Mouse (Mus musculus) right cerebral cortex, adult 18-20 months (tissue): ENCODE data around the gene Tmem231.
"Not testable (repeated sequence)": the region's sequence is repeated elsewhere in the genome, so short reads cannot be mapped to it uniquely, and the experiment has no call there.

Experiments
- DNase-seq: peaks from one replicate; pipeline ENCODE4 v3.0.0; 2022; ENCODE audit warnings: mixed read lengths

Tmem231 gene

DNA sequence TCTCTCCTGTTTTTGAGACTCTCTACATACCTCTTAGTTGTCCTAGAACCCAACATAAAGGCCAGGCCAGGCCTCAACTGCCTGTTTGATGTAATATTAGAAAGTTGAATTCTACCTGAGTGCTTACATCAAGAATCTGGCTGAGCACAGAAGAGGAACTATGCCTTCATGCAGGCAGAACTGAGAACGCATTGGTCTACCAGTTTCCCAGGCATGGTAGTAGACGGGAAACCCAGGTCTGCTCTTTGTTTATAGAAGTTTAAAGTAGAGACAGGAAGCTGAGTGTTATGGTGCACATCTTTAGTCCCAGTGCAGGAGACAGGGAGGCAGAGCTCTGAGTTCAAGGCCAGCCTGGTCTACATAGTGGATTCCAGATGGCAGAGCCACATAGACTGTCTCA lies 13.5 kb upstream of the Tmem231 start:
- DNase-seq, result no peak

DNA sequence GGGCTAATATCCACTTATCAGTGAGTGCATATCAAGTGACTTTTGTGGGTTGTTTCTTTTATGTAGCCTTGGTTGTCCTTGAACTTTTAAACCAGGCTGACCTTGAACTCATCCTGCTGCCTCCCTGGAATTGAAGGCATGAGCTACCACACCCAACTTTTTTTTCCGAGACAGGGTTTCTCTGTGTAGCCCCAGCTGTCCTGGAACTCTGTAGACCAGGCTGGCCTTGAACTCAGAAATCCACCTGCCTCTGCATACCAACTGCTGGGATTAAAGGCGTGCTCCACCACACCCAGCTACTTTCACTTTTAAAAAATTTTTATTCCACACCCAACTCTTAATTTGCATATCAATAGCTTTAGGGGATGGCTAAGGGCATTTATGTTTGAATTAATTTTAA lies 9.9 kb upstream of the Tmem231 start:
- no peak for DNase-seq

DNA sequence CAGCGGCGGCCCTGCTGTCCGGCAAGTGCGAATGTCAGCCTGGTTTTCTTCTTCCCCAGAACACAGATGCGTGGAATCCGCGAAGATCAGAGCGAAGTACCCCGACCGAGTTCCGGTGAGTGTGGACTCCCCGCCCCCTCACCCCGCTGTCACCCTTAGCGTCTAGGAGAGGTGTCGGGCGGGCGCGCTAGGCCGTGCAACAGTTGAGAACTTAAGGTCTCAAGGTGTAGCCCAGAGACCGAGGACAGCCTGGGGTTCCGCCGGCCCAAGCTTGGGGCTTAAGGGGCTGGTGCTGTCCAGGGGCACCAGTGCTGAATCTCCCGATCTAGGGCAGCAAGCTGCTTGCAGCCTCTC lies 7.4 kb upstream of the Tmem231 start:
- no peak for DNase-seq

DNA sequence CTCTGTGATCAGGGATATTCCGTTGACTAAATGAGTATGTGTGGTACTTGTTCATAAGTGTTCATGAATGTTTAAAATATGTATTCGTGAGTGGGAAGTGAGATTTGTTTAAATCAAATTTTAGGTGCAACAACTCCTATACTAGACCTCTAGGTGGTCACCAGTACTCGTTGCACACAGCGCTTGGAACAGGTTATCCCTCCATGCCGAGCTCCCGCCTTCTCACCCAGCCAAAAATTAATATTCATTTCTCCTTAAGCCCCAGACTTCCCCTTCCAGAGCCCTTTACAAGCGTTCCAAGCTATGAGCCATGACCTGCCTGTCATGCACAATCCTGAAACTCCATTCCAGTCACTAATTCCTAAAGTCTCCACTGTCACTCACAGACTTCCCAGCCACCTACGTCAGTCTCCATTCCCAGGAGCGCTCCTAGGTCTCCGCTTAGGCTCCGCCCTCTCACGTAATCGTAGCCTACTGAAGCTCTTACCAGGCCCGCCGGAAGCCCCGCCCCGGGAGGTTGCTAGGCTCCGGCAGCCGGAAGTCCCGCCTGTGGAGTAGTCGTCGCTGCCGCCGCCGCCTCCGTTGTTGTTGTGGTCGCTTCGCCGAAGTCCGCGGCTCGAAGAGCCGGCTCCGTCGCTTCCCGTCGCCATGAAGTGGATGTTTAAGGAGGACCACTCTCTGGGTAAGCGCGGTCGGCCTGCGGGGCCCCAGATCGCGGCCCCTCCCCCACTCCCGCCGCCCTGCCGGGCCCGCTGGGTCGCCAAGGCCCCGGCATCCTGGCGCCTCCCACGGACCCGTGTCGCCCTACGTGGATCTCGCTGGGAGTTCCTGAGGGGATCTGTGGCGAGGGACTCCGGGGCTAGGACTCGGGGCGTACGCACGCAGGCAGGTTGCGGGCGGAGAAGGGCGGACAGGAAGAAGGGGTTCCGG lies 6.8 kb upstream of the Tmem231 start, which contains the start of gene Gabarapl2:
Gene Gabarapl2, plus strand, starts transcription at position 533 of the 930 bp plus-strand sequence.
- peak; percentile 99 for DNase-seq

DNA sequence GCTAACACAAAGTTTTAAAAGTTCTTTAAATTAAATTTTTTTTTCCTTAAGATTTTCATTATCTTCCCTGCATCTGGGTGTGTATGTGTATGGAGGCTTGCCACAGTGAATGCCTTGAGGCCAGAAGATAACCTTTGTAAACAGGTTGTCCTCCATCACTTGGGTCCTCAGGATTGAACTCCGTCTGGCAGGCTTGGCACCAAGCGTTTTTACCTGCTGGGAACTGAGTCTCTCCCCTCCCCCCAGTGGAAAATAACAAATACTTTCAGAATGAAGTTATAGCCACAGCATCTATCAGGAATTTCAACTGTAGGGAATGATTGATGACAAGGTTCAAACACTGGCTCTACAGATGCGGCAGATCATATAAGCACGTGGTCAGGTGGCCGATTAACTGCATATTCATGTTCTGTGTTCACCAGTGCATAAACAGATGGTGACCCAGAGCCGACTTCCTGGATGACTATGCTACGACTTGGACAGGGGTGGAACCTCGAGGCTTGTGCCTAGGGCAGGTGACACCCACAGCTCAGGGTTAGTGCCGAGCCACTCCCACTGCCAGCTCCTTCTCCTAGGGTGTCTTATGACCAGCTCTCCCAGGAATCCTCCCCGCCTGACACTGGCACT lies 5.9 kb upstream of the Tmem231 start:
- no peak for DNase-seq

DNA sequence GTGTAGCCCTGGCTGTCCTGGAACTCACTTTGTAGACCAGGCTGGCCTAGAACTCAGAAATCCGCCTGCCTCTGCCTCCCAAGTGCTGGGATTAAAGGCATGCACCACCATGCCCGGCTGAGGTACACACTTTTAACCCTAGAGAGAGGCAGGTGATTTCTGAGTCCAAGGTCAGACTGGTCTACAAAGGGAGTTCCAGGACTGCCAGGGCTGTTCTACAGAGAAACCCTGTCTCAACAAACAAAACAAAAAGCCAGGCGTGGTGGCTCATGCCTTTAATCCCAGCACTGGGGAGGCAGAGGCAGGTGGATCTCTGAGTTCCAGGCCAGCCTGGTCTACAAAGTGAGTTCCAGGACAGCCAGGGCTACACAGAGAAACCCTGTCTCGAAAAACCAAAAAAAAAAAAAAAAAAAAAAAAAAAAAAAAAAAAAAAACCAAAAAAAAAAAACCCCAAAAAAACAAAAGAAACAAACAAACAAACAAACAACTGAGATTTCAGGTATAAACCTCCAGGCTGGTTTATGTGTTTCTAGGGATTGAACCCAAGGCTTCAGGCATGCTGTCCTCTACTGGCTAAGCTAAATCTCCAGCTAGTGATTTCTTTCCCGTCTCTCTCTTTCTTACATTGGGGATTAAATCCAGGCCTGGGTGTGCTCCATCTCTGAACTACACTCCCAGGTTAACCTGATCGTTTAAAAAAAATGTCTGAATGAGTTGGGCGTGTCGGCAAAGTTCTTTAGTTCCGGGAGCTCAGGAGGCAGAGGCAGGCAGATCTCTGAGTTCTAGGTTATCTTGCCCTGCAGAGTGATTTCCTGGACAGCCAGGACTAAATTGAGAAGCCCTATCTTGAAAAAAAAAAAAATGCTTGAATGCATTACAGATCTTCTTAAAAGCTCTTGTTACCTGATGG lies 4.7 kb upstream of the Tmem231 start:
- DNase-seq, result not testable (repeated sequence)

DNA sequence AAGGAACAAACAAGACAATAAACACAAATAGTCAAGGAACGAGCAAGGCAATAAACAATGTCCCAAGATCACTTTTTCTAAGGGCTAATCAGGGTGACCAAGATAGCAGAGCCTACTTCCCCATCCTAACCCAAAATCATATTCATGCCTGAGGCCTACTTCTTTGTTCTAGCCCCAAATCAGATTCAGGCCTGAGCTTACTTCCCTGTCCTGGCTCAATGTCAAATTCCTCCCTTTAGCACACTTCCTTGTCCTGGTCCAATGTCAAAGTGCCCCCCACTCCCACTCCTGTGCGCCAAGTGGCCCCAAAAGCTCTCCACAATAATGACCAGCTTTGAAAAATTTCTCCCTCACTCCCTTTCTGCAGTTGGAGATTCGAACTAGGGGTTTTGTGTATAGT lies 3.5 kb upstream of the Tmem231 start:
- DNase-seq, result no peak

DNA sequence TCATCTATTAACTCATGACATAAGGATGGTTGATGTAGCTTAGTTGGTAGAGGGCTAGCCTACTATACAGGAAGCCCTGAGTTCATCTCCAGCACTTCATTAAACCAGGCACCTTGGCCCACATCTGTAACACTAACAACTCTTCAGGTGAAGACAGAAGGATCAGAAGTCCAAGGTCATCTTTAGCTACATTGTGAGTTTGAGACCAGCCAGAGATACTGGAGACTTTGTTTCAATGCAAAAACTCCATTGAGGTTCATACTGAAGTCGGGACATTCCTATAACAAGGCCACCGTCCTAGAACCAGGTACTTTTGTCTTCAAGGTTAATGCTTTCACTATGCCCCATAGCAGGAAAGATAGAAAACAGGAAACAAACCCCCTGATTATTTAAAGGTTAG lies 520 bp upstream of the Tmem231 start:
- no peak for DNase-seq

DNA sequence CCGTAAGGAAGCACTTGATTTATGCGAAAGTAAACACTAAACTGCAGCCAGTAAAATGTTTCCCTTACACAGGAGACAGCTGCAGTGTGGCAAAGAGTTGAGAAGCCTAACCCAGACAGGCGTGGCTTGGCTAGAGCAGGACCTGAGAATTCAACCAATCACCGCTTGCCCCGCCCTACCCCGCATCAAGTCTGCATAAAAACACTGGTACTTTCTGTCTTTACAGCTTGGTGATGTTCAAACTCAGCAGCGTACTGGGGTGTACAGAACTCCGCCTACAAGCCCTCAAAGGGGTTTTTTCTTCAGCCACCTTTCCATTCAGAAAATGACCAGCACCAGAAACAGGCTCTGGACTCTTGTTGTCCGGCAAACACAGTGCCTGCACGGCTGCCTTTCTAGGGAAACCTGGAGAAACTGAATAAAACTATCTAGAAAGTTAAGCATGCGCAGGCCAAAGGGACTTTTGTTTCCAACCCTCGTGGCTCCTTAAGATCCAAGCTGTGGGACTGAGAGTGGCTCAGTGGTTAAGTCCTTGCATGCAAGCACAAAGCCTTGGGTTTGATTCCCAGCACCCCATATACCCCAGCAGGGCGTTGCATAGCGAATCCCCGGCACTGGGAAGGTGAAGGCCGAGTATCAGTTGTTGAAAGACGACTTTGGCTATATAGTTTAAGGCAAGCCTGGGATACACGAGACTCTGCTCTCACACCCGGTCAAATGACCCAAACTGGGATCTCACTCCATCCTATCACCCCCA lies 923 bp downstream of the Tmem231 start:
- DNase-seq, result no peak

DNA sequence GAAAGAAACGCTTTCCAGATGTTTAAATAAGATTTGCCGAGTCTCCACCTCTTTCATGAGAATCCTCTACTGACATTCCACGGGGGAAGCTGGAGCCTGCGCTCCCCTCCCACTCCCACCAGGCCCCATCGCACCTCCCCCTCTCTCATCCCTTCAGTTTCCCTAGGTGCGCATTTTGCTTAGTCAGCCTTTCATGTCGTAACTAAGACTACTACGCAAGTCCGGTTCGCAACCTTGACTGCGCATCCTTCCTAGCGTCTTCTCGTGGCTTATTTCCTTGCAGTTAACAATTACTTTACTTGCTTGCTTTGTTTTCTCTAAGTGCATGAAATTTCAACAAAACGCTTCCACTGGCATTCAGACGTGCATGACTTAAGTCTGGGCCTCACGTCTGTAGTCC lies 2.0 kb downstream of the Tmem231 start:
- no peak for DNase-seq

DNA sequence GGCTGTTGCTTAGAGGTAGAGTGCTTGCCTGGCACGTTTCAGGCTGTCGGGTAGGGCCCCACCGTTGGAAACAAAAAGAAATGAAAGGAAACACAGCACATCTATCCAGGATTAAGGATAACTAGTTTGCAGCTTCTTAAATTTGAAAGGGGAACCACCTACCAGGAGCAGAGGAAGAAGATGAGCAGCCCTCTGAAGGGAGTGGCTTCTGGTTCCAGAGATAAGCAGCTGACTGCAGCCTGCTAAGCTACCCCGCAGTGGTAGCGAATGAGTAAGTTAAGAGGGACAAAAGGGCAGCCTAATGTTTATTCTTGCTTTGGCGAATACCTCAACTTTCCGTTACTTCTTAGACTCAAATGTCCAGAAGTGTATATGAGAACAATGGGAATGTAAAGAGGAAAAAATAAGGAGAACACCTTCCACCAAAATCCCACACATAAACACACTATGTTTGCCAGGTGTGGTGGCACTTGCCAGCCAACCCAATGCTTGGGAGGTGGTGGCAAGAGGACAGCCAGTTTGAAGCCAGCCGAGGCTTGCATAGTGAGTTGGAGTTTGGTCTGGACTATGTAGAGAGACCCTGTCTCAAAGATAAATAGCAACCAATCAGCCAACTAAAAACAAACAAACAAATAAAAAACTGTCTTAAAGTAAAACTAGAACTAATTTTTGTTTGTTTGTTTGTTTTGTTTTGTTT lies 3.9 kb downstream of the Tmem231 start:
- DNase-seq, result no peak

DNA sequence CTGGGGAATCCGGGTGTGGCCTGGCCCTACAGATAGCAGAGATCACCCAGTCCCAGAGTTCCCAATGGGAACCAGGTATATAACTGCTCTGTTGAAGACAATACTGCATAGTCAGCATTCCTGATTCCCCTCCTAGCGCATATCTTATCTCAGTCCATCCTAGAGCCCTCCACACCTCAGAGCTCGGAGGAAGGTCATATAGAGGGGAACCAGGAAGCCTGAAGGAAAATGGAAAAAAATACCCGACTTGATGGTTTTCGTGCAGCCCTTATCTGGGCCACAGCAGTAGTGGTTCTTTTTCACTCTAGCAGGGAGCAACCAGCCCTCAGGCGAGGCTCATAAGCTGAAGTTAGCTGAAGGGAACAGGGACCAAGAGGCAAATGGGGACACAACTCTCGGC lies 8.7 kb downstream of the Tmem231 start:
- DNase-seq, result no peak

DNA sequence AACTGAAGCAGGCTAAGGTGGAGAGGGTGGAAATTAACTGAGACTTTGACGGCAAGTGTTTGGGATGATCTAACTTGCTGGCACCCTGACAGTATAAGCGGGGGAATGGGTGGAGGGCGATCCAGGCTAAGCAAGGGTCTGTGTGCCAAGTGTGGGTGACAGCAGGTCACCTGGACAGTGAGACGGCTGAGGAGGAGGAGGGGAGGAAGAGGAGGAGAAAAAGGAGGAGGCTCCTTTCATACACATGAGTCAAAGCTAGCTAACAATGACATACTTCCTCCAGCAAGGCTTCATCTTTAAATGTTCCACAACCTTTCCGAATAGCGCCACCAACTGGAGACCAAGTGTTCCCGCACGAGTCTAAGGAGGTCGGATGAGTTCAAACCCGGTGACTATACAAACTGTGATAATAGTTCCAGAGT lies 10.3 kb downstream of the Tmem231 start:
- DNase-seq, result peak; percentile 57

DNA sequence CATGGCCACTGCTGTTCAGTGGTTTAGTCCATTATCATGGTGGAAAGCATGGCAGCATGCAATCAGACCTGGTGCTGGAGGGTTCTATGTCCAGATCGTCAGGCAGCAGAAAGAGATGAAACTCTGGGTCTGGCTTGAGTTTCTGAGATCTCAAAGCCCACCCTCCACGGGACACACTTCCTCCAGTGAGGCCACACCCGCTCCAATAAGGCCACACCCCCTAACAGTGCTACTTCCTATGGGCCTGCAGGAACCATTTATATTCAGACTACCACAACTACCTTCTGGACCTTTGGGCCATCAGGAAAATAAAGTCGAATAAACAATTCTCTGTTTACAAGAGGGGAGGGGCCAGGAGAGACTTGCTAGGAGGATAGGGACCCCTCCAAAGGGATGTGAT lies 12.7 kb downstream of the Tmem231 start:
- no peak for DNase-seq

DNA sequence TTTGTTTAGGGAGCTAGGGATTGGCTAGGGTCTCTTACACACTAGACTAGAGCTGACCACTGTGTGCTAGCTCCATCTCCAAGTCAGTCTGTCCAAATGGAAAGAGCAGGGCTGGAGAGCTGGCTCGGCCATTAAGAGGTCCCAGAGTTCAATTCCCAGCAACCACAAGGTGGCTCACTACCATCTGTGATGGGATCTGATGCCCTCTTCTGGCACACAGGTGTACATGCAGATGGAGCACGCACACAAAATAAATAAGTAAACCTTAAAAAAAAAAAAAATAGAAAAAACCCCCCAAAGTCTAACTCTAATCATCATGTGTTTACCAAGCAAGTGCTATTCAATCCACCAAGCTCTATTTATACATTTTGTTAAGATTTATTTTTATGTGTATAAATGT lies 14.0 kb downstream of the Tmem231 start:
- no peak for DNase-seq

DNA sequence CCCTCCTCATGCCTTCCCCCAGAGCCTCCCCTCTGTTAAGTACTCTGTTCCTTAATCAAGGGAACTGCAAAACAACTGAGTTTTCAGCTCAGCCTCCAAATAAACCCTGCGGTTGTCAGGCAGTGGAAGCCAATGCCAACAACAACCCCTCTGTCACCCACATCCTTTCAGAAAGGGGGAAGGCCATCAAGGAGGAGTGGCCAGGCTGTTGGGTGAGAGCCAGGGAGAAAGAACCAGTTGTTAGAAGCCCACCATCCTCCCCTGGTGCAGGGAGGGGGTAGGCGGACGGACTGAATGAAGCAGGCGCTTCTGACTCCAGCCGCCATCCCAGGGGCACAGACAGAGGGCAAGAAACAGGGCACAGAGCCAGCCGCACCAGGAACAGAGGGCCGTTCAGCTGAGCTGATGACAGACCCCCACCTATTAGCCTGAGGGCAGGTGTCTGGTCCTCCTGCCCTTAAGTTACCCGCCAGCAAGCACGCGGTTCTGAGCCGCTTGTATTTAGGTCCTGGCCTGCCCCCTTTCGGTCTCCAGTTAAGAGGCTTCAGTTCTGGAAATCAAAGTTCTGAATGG lies 20.7 kb downstream of the Tmem231 start:
- no peak for DNase-seq

DNA sequence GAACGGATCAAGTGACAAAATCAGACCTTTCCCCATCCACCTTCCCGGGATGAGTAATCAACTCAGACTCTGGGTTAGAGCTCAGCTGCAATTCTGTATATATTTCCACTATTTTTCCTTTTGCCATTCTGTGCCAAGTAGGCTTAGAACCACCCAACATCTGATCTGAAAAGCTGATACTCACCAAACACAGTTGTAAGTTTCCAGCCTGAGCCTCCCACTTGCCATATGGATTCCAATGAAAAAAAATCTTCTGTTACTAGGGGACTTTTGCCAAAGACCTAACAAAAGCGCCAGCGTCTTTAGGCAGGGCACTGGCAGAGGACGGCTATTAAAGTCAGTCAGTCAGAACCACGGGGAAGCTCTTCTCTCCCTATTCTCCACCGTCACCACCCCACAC lies 22.1 kb downstream of the Tmem231 start:
- DNase-seq, result peak; percentile 56

DNA sequence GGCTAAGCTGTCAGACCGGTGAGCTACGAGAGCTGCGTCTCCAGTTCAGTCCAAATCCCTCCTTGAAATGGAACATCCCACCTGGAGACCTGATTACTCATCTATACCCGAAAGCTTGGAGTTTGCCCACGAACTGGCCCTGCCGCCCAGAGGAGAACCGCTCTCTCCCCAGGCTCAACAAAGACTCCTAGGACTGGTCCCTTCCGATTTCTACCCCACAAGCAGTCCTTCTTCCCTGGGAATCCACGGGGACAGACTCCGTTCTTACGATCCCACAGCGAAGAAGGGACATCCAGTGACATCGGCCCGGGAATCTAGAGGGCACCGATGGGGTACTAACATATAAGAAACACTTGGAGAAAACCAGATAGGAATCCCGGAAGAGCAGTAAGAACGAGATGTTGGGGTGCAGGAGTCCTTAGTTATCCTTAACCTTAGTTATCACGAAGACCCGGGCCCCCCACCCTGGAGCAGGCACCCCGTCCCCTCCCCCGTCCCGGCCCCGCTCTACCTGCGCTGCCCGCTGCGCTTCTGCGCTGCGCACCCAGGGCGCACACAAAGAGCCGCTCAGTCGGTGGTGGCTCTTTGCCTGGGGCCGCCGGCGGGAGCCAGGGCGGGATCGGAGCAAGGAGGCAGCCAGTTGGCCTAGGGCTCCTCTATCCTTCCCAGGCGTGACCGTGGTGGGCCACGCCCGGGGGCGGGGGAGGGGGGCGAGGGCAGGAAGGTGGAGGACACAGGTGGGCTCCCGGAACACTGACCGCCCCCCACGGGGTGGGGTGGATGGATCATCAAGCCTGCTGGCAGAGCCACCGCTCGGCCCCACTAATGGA lies 23.8 kb downstream of the Tmem231 start, which contains the start of gene Chst5:
Gene Chst5, minus strand, starts transcription at position 827 of the 830 bp plus-strand sequence.
- no peak for DNase-seq

DNA sequence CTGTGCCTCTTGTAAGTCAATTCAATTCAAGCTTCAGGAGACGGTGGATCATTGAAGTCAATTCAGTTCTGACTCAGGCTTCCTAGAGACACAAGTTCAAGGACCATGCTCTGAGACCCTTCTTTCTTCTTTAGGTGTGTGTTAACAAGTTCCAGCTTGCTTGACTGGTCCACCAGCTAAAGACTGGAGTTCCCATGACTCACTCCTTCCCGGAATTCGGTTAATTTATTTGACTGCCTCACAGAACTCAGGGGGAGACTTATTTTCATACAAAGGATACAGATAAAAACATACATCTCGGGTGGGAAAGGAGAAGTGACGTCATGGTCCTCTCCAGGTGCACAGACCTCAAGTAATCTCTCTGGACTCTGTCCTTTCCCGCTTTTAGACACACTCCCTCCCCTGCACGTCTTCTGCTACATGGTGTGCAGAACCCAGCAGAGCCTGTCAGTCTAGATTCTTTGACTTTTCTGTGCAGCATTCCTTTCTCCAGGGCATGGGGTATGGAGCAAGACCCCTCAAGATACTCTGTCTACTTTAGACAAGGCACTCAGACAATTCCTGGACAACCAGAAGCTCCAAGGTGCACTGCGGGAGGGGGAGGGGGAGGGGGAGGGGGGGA lies 28.1 kb downstream of the Tmem231 start:
- DNase-seq, result no peak

DNA sequence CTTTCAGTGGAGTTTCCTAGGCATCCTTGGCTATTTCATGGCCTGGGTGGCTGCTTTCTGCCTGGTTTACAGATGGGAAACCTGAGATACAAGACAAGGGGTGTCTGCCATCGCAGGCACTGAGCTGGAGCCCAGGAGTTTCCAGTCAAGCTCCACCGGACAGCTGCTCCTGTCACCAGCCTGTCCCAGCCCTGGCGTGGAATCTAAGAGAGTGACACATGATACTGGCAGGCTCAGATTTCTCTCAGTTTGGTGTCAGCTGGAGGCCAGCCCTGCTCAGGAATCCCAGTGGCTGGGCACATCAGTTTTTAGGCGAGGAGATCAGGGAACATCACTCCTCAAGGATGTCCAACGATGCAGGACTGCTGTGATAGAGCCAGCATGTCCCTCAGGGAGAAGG lies 31.6 kb downstream of the Tmem231 start:
- DNase-seq, result no peak
